Mouse (Mus musculus) E14TG2a.4 (cell line): ENCODE measurements around the gene Eda.

Source experiments
- CTCF ChIP-seq: conservative IDR thresholded peaks from 2 replicates; pipeline ENCODE4 v1.5.1; 2014; ENCODE audit warnings: low read length
- POU5F1 ChIP-seq: IDR thresholded peaks from 2 replicates; pipeline ENCODE4 v1.6.1; 2014; ENCODE audit warnings: low read length, borderline replicate concordance

- TF ChIP-seq CTCF (no peak), POU5F1 (no peak)
Measured at GRCm38 (mm10) chrX:99974803-99975202, 603 bp upstream of the Eda start.
